Mouse (Mus musculus) kidney, adult 11 months (tissue): Measurements from ENCODE around the gene Mau2.
"Not testable (repeated sequence)": the region's sequence is repeated elsewhere in the genome, so short reads cannot be mapped to it uniquely, and the experiment has no call there.

Experiments used
- DNase-seq: peaks from one replicate; pipeline ENCODE4 v3.0.0; 2022

Gene Mau2

DNA sequence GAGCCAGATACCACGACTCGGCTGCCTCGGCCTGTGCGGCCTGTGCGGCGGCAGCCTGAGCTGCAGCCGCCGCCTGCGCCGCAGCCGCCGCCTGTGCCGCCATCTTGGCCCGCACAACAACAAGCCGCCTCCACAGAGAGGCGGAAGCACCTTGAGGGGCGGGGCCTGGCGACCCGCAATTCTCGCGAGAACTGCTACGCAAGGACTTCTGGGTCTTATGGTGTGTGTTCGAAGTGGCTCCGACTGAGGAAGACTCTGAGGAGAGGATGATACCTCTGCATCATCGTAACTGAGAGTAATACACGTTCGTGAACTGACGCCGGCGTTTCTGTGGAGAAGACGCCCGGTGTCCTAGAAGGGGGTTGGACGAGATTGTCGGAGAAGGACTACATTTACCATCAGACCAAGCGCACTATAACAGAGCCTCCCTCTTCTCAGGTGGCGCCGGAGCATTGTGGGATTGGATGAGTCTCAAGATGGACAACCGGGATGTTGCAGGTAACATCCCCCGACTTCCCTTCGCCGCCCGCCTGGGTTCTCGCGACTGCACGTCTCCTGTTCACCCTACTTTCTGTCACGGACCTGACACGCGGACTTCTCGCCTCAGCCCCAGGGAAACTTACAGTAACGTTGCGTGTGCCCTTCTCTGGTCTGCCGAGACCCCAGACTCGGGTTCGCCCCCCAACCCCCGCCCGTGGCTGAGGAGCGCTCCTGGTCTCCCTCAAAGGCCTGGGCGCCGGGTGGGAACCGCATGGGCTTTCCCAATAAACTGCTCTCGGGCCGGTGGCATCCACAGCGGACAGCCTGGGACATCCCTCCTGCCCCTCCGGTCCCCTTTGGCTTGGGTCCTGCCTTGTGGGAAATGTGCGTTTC, at the start of gene Mau2, which contains the start of gene Sugp1:
Gene Mau2, minus strand, starts transcription at position 152 of the 873 bp plus-strand sequence.
Gene Sugp1, plus strand, starts transcription at position 231 of the 873 bp plus-strand sequence.
- DNase-seq, result peak; percentile 95

DNA sequence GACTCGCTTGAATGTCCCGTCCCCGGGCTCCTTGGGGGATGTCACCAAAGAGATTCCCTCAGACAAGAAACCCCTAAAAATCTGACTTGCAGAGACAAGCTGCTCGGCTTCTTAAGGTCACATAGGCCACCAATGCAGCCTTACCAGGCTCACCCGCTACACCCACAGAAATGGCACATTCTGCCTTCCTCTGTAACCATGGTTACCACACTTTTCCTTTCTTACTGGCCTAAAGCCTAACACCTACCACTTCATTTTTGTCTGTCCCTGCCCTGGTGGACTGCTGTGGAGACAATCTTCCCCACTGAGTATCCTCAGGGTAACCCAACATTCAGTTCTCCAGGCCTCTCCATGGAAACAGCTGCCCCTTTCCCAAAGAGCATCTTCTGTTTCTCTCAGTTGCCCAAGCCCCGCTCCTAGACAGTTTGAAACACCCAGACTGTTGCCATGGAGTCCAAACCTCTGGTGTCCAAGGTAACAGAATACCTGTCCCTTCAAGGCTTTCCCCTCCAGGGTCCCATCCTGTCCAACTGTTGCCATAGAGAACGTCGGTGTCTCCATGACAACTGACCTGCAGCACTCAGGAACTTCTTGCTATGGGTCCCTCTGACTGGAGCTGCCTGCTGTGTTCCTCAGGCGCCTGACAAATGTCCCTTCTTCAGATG, 46.9 kb upstream of the Mau2 start:
- no peak for DNase-seq

DNA sequence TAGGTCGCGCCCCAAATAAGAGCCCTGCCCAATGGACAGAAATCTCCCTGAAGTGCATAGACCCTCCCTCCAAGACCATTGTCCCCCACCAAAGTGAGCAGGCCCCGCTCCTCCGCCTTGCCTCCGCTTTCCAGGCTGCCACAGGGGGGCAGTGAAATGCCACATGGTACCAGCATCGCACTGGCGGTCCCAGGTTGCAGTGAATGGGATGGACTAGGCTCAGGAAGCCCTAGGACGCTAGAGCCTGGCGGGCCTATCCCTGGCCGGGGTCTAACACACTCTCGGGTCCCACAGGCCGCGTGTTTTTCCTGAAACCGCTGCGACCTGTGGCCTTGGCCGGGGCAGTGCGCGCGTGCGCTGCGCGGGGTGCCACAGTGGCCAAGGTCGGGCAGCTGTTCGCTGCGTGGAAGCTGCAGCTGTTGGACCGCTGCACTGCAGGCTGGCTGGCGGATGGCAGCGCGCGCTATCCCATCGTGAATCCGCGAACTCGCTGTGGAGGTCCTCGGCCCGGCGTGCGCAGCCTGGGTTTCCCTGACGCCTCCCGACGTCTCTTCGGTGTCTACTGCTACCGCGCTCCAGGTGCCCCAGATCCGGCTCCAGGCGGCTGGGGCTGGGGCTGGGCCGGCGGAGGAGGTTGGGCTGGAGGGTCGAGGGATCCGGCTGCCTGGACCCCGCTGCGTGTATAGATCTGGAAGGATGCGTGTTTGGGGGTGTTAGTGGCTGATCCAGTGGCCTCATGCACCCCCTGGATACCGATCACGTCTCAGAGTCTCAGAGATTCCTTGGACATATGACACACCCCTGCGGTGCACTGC, 45.5 kb upstream of the Mau2 start:
- DNase-seq, result no peak

DNA sequence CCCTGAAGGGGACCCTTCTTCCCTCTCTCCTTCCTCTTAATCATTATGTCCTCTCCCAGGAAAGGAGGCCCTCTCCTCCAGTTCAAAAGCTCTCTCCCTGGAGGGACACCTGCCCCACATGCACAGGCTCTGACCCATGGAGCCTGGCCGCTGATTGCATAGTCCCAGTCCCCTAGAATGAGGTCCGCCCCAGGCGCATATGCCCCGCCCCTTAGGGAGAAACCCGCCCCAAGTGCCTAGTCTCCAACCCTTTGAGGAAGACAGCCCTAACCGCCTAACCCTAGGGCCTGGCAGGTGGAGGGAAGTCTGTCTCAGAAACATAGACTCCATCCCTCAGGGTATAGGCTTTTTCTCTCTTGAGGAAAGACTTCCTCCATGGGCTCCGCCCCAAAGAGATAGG, 44.7 kb upstream of the Mau2 start:
- no peak for DNase-seq

DNA sequence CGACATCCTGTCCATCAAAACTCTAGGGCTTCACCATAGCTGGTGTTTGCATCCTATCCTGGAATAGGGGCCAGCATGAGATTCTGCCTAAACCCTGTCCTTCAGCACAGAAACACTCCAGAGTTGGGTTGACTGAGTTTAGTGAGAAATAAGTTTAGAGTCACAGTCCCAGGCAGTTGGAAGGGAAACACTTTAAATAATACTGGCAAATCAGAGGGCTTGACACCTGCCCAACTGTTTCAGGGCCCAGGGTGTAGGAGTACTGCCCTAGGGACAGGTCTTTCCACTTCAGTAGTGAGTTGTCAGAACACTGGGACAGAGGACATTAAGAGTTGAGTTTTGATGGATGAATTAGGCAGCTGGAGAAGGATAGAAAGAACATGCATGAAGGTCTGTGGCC, 43.6 kb upstream of the Mau2 start:
- DNase-seq, result no peak

DNA sequence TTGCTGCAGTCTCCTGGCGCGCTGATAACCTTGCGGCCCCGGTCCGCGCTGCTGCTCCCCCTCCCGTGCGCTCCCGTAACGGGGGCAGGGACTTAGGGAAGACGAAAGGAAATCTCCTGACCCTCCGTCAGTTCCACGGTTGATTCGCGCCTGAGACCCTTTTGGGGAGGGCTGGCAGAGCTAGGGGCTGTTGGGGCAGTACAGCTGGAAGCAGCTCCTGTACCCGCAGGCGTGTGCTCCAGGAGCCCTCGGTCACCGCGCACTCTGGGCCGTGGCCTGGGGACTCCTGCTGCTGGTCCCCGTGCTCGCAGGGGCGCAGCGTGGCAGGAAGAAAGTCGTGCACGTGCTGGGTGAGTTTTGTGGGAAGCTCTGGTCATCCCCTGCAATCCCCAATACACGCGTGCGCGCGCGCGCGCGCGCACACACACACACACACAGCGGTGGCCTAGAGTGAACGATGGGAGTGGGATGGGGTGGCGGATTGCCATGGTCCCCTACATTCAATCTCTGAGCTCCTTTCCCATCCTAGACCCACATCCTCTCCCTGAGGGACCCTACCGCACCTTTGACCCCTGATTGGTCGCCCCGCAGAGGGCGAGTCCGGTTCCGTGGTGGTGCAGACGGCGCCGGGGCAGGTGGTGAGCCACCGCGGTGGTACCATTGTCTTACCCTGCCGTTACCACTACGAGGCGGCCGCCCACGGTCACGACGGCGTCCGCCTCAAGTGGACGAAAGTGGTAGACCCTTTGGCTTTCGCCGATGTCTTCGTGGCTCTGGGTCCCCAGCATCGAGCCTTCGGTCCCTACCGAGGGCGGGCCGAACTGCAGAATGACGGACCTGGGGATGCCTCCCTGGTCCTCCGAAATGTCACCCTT, 41.9 kb upstream of the Mau2 start:
- no peak for DNase-seq

DNA sequence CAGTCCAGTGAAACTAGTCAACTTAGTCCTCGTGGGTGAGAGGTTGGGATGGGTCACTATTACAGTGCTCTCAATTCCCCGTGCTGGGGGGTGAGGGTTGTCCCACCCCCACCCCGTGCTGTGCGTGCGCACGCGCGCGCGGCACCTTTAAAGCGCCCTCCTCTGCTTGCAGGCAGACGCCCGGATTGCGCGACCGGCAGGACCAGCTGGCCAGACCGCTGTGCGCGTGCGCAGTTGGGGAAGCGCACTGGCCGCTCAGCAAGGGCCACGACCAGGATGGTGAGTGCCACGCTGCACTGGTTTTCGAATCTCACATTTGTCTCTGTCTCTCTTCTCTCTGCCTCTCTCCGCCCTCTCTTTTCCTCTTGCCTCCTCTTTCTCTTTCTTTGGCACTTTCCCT, 40.8 kb upstream of the Mau2 start, which contains the start of gene Hapln4:
Gene Hapln4, plus strand, starts transcription at position 173 of the 400 bp plus-strand sequence.
- DNase-seq, result peak; percentile 28

DNA sequence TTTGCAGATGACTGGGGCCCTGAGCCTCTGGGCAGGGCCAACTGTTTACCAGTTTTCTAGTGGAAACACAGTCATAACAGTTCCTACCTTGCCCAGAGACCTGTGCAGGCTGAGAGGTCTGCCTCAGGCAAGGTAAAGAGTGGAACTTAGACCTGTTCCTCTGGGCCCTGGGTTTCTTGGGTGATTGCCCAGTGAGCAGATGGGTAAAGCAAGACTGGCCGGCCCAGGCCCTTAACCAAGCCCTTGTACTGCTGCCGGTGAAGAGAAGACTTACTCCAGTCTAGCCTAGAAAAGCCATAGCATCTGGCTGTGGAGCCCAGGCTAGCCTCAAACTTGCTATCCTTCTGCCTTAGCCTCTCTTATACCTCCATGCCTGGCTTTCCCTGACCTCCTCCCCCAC, 39.4 kb upstream of the Mau2 start:
- no peak for DNase-seq

DNA sequence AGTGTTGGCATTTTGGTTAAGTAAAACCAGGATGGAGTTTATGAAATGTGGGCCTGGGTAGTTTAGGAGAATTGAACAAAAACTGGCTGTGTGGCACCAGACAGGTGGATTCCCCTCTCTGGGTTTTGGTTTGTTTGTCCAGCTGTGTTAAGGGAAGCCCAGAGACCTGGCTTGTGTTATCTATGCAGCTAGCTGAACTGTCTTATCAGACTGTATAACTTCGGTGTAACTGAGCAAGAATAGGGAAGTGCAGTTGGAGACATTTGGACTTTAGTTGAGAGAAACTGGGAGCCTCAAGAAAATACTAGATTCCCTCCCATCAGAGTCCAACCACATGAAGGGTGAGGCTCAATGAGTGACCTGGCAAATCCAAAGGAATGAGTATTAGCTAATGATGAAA, 31.1 kb upstream of the Mau2 start:
- DNase-seq, result no peak

DNA sequence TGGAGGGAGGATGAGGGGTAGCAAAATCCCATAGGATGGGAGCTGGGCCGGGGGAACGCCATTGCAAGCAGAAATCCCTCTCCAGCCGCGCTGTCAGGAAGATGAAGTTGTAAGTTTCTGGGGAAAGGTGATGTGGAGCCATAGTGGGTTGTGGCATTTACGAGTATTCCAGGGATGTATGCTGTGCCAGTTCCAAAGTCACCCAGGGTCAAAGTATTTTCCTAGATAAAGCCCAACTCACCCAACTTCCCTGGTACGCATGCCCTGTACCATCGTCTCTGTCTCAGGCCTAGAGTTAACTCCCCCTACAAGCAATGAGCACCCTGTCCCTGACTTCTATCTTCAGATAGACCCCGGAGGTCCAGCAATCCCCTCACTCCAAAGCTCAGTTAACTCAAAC, 30.6 kb upstream of the Mau2 start:
- DNase-seq, result no peak

DNA sequence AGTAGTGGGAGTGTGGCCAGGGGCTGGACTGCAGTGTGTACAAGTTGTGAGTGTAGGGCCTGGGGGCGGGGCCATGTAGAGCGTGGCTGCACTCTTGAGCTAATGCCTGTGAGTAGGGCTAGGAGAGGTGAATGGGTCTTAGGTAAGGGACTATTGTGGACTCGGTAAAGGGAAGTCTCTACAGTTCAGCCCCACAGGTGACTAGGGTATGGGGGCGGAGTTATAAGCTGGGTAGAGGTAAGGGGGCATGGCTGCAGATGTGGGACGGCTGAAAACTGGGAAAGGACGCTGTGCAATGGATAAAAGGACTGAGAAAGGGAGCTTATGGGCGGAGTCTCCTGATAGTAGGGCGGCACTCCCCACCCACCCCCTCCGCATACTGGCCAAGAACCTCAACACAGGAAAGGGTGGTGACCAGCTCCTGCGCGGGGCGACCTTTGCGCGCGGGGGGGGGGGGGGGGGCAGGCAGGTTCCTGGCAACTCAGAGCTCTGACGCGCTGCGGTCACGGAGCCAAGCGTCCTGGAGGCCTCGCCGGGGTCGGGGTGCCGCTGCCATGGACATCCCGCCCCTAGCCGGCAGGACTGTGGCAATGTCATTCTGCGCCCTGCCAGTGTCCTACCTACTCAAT, 30.0 kb upstream of the Mau2 start, which contains the start of gene Tm6sf2:
Gene Tm6sf2, plus strand, starts transcription at position 484 of the 629 bp plus-strand sequence.
- DNase-seq, result peak; percentile 80

DNA sequence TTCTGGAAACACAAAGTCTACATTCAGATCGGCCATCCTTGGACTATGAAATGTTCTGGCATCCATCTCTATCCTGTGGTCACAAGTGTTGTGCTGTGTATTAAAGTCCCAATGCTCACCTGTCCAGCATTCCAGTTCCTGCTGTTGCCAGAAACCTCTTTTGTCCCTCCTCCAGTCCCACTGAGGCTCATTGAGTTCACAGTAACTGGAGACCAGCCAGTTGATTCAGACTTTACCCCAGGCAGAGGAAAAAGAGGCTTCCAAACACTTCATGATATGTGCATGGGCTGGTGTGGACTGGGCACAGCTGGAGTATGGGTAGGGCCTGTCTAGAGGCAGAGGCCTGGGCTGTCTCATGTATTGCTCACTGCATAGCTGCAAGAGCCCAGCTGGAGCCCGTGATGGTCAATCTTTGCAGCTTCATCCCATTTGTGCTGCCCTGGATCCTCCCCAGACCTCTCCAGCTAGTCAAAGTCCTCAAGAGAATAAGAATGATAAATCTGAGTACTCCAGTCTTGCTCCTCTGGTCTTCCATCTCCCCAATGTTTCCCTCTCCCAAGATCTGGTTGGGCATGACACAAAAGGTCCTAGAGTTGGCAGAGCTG, 29.4 kb upstream of the Mau2 start:
- peak; percentile 39 for DNase-seq

DNA sequence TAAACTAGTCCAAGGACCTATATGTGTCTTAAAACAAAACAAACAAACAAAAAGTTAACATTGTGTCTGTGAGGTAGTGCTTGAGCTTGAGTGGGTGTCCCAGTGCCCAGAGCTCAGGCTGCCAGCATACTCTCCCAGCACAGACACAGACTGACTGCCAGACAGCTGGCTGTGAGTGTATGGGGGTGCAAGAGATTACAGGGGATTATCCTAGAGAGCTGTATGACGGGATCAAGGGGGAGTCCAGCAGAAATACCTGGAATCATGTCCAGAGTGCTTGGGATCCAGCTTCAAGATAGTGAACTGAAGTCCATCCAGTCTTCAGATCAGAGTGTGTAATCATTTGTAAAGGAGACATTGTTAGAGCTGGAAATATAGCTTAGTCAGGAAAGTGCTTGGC, 15.2 kb upstream of the Mau2 start:
- DNase-seq, result no peak

DNA sequence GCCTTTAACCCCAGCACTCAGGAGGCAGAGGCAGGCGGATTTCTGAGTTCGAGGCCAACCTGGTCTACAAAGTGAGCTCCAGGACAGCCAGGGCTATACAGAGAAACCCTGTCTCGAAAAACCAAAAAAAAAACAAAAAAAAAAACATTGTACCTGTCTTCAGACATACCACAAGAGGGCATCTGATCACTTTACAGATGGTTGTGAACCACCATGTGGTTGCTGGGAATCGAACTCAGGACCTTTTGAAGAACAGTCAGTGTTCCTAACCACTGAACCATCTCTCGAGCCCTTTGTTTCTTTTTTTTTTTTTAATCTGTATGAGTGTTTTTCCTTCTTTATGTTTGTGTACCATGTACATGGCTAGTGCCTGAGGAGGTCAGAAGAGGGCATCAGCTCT, 7.9 kb upstream of the Mau2 start:
- DNase-seq, result not testable (repeated sequence)

DNA sequence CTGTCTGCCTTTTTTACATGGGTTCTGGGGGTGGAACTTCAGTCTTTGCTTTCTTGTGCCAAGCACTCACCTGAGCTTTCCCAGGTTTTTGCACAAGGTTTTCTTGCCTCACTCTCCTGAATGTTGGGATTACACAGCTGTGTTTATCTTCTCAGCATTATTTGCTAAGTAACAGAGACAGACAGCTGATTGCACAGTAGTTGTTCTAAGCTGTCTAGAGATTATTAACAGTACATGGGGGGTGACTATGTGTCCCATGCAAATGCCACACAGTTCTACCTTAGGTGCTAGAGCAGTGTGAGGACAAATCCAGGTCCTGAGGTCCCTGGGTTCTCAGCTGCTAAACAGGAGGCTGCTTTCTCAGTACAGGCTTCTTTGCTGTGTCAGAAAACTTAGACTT, 7.1 kb upstream of the Mau2 start:
- DNase-seq, result no peak

DNA sequence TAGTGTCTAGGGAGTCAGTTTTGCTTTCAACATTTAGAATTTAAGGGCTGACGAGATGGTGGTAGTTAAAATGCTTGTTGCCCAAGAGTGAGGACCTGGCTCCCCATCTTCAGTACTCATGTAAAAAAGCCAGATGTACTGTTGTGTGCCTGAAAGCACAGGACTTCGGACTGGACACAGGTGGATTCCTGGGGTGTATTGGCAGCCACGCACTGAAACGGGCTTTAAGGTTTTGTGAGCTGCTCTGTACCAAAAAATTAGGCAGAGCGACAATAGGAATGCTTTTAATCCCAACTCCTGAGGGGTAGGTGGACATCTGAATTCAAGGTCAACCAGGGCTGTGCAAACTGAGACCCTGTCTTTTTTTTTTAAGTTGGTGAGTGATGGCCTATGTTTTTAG, 1.5 kb upstream of the Mau2 start:
- peak; percentile 16 for DNase-seq

DNA sequence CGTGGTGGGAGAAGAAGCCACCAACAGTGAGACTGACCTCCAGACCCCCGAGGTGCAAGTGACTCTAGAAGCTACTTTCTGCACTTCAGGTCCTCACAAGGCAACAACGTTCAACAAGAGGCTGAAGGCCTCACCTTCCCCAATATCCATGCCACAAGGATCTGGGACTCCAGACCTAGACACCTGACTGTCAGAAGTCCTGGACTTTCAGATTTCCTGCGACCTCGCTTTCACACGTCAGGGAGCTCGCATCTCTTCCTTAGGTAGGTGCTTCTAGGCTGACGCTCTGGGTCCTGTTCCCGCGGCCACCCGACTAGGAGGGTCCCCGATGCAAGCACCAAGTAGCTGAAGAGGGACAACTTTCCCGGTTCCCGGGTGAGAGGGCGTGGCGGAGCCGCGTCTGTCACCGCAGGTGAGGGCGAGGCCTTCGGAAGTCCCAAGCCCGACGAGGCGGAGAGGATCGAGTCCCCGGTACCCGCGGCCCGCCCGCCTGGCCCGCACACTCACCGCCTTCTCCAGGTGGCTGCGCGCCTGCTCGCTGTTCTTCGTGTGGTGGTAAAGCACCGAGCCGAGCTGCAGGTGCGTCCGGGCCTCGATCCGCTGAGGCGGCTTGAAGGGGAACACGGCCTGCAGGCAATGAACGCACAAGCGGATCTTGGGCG, 518 bp downstream of the Mau2 start:
- peak; percentile 11 for DNase-seq

DNA sequence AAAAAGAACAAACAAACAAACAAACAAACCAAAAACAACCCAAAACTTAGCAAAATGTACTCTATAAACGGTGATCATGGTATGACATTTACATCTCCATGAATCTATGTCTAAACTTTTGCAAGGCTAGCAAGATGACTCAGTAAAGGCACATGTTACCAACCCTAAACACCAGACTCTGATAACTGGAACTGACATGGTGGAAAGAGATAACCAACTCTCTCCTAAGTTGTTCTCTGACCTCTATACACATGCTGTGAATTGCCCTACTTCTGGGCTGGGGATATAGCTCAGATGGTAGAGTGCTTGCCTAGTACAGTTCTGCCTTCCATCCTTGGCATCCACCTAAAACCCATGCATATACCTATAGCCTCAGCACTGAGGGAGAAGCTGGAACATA, 4.5 kb downstream of the Mau2 start:
- no peak for DNase-seq

DNA sequence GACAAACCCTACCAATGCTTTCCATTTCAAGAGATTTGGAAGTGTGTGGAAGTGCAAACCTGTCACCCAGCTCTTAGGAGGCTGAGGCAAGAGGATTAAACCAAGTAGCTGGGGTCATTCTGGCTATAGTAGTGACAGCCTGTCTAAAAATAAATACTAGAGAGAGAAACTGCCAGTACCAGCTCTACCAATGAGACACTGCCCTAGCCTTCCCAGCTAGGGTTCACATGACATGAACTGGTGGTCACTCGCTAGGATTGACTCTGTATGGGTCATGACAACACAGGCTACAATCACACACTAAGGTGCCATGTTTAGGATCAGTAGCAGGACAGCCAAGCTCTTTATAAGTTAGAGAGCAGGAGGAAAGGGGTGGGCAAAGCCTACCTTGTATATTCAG, 12.3 kb downstream of the Mau2 start:
- DNase-seq, result no peak

DNA sequence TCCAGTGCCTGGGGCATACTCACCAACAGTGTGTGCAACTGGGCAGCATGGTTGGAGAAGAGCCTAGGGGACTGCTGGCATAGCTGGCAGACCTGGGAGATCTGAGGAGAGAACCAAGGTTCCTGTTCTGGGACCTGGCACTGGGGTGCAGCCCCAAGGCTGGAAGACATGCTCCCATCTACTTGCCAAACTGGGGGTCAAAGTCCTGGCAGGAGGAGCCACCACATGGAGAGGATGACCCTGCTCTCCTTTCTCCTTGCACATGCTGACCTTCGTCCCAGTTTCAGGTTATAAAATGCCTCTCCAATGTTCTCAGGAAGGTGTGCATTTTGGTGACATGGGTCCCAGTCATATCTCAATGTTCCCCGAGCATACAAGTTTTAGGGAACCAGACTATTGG, 16.4 kb downstream of the Mau2 start:
- peak; percentile 85 for DNase-seq

DNA sequence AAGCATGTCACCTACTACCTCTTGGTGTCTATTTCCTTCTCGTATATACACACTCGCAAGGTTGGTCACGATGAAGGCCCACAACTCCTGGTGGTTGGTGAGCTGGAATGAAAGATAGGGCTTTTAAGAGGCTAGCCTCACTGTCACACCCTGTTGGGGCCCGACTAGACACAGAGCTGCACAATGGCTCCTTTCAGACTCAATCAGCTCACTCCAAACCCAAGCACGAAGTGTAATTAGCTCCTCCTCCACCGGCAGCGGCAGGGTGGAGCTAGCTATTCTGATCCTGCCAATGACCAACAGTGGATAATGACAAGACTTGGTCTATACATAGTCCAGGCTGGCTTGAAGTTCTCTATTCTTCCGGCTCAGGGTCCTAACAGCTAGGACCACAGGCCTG, 18.9 kb downstream of the Mau2 start:
- no peak for DNase-seq
